Mouse (Mus musculus) adrenal gland (tissue): ENCODE data around the gene Ebi3.

Experiments
- intact Hi-C: fragments of 180-260 bp; cut with DNase I; formaldehyde crosslinking; loops from one replicate; pipeline ENCODE4 v1.15.1; 2025

The Ebi3 gene

GRCm38 (mm10) chr17:55957726-55958583 lies 5.5 kb downstream of the Ebi3 start:
- intact Hi-C loops, result loop anchor here (5.0 to 10.0 kb wide), 2 partner anchors 54 to 253 kb away; no protein-coding TSS in a partner anchor

GRCm38 (mm10) chr17:55958584-55958886 lies 6.1 kb downstream of the Ebi3 start:
- intact Hi-C loops, result loop anchor here (5.0 to 10.0 kb wide), 2 partner anchors 54 to 254 kb away; no protein-coding TSS in a partner anchor

- intact Hi-C loops, result loop anchor here (5.0 to 10.0 kb wide), 2 partner anchors 53 to 254 kb away; no protein-coding TSS in a partner anchor
Observed at GRCm38 (mm10) chr17:55958918-55959728, 6.7 kb downstream of the Ebi3 start, which contains the start of gene Yju2. Gene Yju2 (plus strand): TSS chr17:55959099.

GRCm38 (mm10) chr17:55959946-55960740 lies 7.7 kb downstream of the Ebi3 start:
- intact Hi-C loops, result loop anchor here (5.0 to 10.0 kb wide), 2 partner anchors 52 to 255 kb away; no protein-coding TSS in a partner anchor

DNA sequence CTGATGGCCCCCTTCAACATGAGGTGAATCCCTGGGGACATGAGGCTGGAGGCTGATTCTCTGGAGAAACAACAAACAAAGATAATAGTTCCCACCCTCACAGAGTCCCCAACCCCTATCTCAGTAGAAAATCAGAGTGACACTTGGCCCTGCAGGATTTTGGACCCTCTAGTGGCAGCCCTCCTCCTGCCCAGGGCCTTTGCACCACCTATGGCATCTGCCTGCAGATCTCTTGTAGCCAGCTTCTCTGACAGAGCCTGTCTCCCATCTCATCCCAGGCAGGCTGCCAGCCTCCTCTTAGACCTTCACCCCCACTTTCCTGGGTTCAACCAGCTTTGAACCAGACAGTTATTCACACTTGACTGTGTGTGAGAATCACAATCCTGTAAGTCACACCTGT lies 8.4 kb downstream of the Ebi3 start:
- intact Hi-C loops, result no loop called here

- intact Hi-C loops, result no loop called here
Observed at GRCm38 (mm10) chr17:55961631-55962030, 9.2 kb downstream of the Ebi3 start.

GRCm38 (mm10) chr17:55963171-55963570 lies 10.7 kb downstream of the Ebi3 start:
- intact Hi-C loops, result no loop called here

DNA sequence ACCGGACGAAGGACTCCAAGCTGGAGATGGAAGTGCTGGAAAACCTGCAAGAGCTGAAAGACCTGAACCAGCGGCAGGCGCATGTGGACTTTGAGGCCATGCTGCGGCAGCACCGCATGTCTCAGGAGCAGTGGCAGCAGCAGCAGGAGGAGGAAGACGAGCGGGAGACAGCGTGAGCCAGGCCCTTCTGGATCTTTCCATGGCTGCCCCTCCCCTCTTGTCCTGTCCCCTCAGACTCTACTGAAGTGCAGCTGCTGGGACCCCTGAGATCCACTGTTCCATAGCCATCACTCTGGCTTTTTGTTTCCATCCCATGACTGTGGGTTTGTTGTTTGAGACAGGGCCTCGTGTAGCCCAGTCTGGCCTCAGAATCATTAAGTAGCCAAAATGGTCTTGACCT lies 12.1 kb downstream of the Ebi3 start:
- intact Hi-C loops, result no loop called here

DNA sequence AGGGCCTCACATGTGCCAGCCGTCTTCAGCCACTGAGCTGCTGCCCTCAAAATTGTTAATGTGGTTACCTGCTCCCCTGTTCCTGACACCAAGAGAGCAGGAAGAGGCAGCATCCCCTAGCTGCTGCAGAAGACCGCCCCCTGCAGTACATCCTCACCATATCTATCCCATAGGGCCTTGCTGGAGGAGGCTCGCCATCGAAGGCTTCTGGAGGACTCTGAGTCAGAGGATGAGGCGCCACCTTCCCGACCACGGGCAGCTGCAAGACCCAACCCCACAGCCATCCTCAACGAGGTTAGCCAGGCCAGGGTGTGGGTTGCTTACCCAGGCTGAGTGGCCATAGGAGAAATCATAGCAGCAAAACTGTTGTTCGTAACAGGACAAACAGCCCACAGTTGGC lies 12.6 kb downstream of the Ebi3 start:
- intact Hi-C loops, result no loop called here

- intact Hi-C loops, result no loop called here
Observed at GRCm38 (mm10) chr17:55967186-55967585, 14.7 kb downstream of the Ebi3 start.

GRCm38 (mm10) chr17:55968210-55968609 lies 15.8 kb downstream of the Ebi3 start:
- intact Hi-C loops, result no loop called here

DNA sequence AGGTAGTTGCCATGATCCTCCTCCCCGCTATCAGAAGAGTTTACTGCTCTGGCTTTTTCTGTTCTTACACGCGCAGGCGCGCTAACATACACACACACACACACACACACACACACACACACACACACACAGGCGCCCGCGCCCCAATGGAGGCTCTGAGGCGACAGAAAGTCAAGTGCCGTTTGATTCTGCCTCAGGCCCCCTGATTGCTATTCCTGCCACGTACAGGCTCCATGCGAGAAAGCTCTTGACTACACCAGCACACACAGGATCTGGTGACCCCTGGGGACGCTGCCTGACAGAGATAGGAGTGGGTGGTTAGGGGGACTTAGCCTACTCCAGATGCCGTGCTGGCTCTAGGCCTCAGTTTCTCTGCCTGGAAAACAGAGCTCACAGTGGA lies 17.1 kb downstream of the Ebi3 start:
- intact Hi-C loops, result no loop called here

GRCm38 (mm10) chr17:55969966-55970891 lies 17.8 kb downstream of the Ebi3 start, which contains the start of gene Shd:
Gene Shd (plus strand): TSS chr17:55970467.
- intact Hi-C loops, result no loop called here

DNA sequence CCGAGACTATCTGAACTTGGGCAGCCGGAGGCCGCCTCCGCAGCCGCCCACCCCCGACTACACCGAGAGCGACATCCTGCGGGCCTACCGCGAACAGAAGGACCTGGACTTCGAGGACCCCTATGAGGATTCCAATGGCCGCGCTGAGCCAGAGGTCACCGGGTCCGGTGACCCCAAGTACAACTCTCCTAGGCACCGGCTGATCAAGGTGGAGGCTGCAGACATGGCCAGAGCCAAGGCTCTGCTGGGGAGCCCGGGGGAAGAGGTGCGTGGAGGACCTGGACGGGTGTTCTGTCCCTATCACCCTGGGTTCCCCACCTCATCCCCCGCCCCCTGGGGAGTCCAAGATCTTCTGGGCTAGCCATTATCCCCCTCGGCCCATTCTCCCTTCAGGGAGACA lies 19.0 kb downstream of the Ebi3 start:
- intact Hi-C loops, result no loop called here

DNA sequence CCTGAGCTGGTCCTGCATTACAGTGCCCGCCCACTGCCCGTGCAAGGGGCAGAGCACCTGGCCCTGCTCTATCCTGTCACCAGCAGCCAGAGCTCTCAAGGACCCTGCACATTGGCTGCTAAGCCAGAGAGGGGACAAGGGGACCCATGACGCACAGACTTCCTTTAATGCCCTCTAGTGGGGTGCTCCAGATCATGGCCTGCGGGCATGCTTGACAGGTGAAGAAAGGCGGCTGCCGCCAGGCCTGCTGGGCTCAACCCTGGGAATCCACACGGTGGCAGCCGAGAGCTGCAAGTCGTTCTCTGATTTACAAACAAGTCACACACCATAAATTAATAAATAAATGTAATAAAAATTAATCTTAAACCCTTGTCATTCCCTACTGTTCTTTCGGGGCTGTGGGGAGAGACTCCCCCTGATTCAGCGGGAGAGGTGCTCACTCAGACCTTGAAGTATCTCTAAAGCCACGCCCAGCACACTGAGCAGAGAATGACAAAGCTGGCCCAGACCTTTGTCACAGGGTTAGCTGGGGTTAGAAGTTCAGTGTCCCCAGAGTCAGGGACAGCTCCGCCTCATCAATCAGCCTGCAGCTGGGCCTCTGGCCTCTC lies 23.9 kb downstream of the Ebi3 start:
- intact Hi-C loops, result loop anchor here (2.0 kb wide), 1 partner anchor 32 kb away; no protein-coding TSS in a partner anchor

DNA sequence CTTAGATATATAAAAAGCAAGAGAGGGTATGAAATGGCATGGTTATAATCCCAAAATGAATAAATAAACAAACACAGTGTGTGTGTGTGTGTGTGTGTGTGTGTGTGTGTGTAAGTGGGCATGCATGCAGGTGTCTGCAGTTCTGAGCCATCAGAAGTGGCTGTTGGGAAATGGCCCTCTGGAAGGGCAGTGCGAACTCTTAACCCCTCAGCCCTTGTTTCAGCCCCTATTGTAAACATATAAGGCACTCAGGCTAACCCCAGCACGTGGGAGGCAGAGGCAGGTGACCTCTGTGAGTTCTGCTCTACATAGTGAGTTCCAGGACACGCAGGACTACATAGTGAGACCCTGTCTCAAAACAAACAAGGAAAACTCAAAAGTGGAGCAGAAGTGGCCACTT lies 24.9 kb downstream of the Ebi3 start:
- intact Hi-C loops, result loop anchor here (2.0 kb wide), 1 partner anchor 32 kb away; no protein-coding TSS in a partner anchor

GRCm38 (mm10) chr17:55986030-55986961 lies 33.9 kb downstream of the Ebi3 start, which contains the start of gene Fsd1:
Gene Fsd1 (plus strand): TSS chr17:55986509.
- intact Hi-C loops, result no loop called here

- intact Hi-C loops, result no loop called here
Observed at GRCm38 (mm10) chr17:55990278-55990898, 37.9 kb downstream of the Ebi3 start.
